Mouse (Mus musculus) fibroblast of lung, adult 2 months (primary cell): ENCODE results near the gene Mchr1.
A peak's percentile ranks its signal among the peaks of the same experiment; 100 is the strongest.

Experiments used
- DNase-seq: peaks from one replicate; pipeline ENCODE4 v3.0.0-alpha.2; 2011; ENCODE audit warnings: low read depth

Mchr1 gene

GRCm38 (mm10) chr15:81227275-81227674 is 8.0 kb upstream of the Mchr1 start:
- no peak for DNase-seq

- DNase-seq = no peak
These were observed 7.0 kb upstream of the Mchr1 start for GRCm38 (mm10) chr15:81228258-81228657.

- no peak for DNase-seq
These were observed 5.5 kb upstream of the Mchr1 start for GRCm38 (mm10) chr15:81229791-81230190.

- DNase-seq = no peak
These were observed 4.0 kb upstream of the Mchr1 start for GRCm38 (mm10) chr15:81231325-81231724.

- no peak for DNase-seq
These were observed 763 bp downstream of the Mchr1 start for GRCm38 (mm10) chr15:81236062-81236461.

GRCm38 (mm10) chr15:81237471-81237870 is 2.2 kb downstream of the Mchr1 start:
- no peak for DNase-seq

- DNase-seq = no peak
These were observed 4.0 kb downstream of the Mchr1 start for GRCm38 (mm10) chr15:81239261-81239660.

- no peak for DNase-seq
These were observed 4.6 kb downstream of the Mchr1 start for GRCm38 (mm10) chr15:81239794-81240343.

GRCm38 (mm10) chr15:81246890-81247289 is 11.6 kb downstream of the Mchr1 start:
- DNase-seq = no peak

- peak; percentile 82 for DNase-seq
These were observed 12.5 kb downstream of the Mchr1 start for GRCm38 (mm10) chr15:81247583-81248340.

- DNase-seq = no peak
These were observed 13.0 kb downstream of the Mchr1 start for GRCm38 (mm10) chr15:81248341-81248679.

- DNase-seq = no peak
These were observed 13.8 kb downstream of the Mchr1 start for GRCm38 (mm10) chr15:81248951-81249579.

- no peak for DNase-seq
These were observed 17.4 kb downstream of the Mchr1 start for GRCm38 (mm10) chr15:81252626-81253174.

GRCm38 (mm10) chr15:81253585-81253984 is 18.3 kb downstream of the Mchr1 start:
- no peak for DNase-seq

GRCm38 (mm10) chr15:81254113-81254640 is 18.9 kb downstream of the Mchr1 start:
- no peak for DNase-seq

GRCm38 (mm10) chr15:81255063-81255462 is 19.8 kb downstream of the Mchr1 start:
- no peak for DNase-seq

- no peak for DNase-seq
These were observed 23.0 kb downstream of the Mchr1 start for GRCm38 (mm10) chr15:81258296-81258695.

GRCm38 (mm10) chr15:81259304-81259703 is 24.0 kb downstream of the Mchr1 start:
- no peak for DNase-seq

GRCm38 (mm10) chr15:81260208-81260607 is 24.9 kb downstream of the Mchr1 start:
- no peak for DNase-seq

- peak; percentile 91 for DNase-seq
These were observed 29.2 kb downstream of the Mchr1 start for GRCm38 (mm10) chr15:81264392-81265095.

GRCm38 (mm10) chr15:81267416-81267815 is 32.1 kb downstream of the Mchr1 start:
- DNase-seq = no peak
